Mouse (Mus musculus): ENCODE measurements around the gene Fbxo2.

Fbxo2 gene

DNA sequence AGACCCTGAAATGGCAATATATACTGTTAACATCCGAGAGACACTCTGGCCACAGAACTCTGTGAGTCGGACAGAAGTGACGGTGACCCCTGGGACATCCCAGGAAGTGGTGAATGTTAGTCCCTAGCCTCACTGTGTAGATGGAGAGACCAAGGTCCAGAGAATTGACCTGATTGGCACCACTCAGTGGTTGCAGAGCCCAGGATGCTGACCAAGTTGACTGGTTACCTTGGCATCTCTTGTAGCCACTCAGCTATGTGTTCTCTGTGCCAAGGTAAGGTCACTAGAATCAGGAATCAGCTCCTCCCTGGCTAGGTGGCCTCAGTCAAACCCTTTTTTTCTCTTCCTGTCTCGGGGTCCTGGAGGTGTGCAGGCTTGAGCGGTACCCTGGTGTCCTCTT is 16.7 kb upstream of the Fbxo2 start:
- DNase-seq (ENCODE audit: low spot score in 2 of 2): no peak

DNA sequence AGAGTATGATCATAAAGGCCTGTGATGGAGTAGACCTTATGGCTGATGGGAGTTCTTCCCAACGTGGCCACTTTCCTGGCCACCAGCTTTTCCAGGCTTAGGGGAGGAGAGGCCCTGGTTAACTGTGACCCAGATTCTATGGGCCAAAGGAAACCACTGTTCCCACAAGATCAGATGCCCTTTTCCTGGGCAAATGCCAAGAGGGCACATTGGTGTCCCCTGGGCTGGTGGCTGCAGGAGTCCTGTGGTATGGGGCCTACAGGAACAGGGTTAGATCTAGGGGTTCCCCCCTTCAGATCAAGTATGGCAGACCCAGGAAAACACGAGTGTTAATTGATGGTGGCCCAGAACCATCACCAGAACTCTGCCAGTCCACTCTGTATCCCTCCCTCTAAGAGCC is 12.7 kb upstream of the Fbxo2 start:
- no peak for DNase-seq (ENCODE audit: low spot score in 2 of 2)

GRCm38 (mm10) chr4:148149540-148149939 is 10.9 kb upstream of the Fbxo2 start:
- no peak for DNase-seq (ENCODE audit: low spot score in 2 of 2)

DNA sequence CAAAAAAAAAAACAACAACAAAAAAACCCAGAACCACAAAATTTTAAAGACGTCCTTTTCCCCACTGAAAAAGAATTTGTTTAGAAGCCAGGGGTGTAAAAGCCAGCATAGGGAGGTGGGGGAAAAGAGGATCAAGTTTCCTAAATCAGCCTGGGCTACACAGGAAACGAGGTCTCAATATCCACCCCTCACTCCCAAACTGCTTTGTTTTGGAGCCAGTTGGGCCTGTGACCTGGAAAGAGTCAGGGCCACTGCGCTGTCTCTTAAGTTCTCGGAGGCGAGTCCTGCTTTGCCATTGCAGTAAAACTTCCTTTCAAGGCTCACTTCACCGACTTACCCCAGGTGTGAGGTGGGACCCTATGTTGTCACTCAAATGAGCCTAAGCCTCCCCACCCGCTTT is 10.2 kb upstream of the Fbxo2 start:
- DNase-seq (ENCODE audit: low spot score in 2 of 2): no peak

- no peak for DNase-seq (ENCODE audit: low spot score in 2 of 2)
Observed at GRCm38 (mm10) chr4:148150953-148151266, 9.5 kb upstream of the Fbxo2 start.

DNA sequence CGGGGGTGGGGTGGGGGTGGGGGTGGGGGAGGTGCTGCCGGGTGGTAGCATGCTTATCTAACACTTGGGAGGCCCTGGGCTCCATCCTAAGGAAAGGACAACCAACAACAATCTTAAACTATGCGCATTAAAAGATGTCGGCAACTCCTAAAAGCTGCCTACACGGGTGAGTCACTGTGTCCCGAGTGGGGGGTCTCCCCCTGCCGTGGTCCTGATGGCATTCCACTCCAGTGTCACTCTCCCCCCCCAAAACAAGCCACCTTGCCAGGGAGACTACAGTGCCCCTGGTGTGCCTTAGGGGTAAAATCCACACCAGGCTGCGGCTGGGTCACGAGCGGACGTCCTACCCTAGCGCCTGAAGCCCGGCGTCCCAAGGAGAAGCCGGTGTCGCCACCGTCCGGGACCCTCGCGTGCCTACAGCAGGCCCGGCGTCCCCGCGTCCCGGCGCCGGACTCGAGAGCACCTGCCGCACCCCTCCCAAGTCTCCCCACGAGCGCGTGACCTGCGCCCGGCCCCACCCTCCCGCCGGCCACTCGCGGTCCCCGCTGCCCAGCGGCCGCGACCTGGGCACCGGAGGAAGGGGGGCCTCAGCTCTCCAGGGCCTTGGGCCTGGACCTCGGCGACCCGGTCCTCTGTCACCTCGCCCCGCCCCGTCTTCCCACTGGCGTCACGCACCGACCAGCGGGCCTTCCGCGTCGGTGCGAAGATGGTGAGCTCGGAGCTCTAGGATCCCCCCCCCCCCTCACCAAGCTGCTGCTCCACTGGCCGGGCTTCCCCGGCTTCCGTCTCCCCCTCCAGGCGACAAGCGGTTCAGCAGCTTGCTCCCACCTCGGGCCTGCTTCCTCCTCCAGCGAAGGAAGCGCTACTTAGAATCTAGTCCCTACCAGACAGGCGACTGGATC is 8.9 kb upstream of the Fbxo2 start, which contains the start of gene Fbxo6:
Gene Fbxo6, minus strand, starts transcription at position 874 of the 902 bp plus-strand sequence.
- DNase-seq (ENCODE audit: low spot score in 2 of 2): peak; percentile 90 to 91

- no peak for DNase-seq (ENCODE audit: low spot score in 2 of 2)
Observed at GRCm38 (mm10) chr4:148152547-148152946, 7.9 kb upstream of the Fbxo2 start.

- DNase-seq (ENCODE audit: low spot score in 2 of 2): no peak
Observed at GRCm38 (mm10) chr4:148154006-148154405, 6.4 kb upstream of the Fbxo2 start.

DNA sequence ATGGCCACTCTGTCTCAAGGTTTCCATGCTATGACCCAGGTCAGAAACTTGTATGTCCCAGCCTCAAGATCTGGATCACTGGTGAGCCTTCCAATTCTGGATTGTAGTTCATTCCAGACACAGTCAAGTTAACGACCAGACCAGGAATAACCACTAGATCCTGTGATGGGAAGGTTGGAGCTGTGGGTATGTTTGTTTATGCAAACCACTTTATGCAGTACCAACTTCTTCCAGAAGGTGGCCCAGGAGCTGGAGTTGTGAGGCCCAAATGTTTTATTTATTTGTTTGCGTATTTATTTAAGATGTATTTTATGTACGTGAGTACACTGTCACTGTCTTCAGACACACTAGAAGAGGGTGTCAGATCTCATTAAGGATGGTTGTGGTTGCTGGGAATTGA is 5.4 kb upstream of the Fbxo2 start:
- DNase-seq (ENCODE audit: low spot score in 2 of 2): no peak

DNA sequence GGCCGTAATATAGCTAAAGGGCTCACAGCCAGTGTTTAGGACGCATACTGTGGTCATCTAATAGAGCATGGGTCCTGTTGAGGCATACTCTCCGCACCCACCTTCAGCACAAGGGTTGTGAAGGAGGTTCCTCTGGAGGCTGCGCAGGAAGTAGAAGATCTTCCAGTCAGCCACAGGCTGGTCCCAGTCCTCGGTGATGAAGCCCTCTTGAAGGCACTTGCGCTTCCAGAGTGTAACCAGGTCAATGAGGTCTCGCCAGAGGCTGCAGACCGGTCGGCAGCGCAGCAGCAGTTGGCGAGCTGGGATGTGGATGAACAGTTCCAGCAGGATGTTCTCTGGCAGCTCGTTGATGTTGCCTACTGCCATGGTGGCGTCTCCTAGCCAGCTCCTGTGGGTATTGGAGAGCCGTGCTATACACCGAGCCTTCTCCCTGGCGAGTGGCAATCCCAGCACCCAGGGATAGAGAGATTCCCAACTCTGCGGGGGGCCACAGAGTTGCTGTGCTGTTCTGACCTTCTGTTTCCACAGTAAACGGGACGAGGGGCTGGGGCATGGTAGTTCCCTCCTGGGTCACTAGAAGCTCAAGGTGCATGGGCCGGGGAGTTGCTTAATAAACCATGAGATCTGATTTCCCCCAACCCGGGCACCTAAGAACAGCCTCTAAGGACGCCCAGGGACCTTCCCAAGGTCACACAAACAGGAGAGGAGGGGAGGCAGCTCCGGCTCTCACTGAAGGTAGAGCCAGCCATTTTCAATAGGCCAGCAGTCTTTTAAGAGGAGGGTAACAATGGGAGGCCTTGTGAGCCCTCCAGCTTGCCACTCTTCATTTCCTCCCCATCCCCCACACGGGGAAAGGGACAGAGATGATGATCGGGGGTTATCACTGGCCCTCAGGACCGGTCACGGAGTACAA is 1.7 kb upstream of the Fbxo2 start:
- no peak for DNase-seq (ENCODE audit: low spot score in 2 of 2)

DNA sequence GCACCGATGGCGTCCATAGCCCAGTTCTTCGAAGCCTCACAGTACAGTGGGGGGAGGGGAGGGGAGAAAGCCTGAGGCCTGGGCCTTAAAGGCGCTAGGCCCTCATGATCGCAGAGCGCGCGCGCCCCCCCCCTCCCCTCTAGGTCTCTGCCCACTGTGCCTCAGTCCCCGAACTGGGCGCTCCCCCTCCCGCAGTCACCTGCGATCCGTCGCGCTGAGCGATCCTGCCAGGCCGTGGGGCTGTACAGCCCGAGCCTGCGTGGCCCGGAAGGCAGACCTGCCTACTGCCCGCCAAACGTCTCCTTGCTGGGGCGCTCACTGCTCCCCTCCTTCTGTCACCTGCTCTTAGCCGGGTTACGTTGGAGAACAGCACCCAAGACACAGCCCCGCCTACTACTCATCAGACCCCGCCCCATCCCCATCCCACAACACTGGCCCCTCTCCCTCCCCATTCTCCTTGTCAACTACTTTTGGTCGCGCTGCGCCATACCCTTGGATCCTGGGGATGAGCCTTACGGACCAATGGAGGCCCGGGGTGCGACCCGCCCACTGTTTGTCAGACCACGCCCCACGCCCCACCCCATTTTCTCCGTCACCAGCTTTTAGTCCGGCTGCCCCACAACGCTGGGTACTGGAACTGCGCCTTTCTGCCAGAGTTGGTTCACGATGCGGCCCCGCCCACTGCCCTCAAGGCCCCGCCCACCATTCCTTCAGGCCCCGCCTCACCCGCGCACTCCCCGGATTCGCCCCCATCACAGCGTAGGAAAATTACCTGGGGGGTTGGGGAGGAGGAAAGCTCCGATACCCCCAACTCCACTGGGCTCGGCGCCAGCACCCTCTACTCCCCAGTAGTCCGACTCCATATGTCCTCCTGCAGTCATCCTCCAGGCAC is 631 bp upstream of the Fbxo2 start:
- peak; percentile 84 to 89 for DNase-seq (ENCODE audit: low spot score in 2 of 2)

DNA sequence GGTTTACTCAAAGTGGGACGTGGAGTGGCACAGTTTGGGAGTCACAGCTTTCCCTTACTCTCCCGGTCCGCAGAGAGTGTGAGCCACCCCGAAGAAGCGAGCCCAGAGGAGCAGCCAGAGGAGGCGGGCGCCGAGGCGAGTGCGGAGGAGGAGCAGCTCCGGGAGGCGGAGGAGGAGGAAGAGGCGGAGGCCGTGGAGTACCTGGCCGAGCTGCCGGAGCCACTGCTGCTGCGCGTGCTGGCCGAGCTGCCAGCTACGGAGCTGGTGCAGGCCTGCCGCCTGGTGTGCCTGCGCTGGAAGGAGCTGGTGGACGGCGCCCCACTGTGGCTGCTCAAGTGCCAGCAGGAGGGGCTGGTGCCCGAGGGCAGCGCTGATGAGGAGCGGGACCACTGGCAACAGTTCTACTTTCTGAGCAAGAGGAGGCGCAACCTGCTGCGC is 3.6 kb downstream of the Fbxo2 start:
- peak; percentile 51 to 59 for DNase-seq (ENCODE audit: low spot score in 2 of 2)

GRCm38 (mm10) chr4:148164461-148164860 is 4.0 kb downstream of the Fbxo2 start:
- DNase-seq (ENCODE audit: low spot score in 2 of 2): no peak

DNA sequence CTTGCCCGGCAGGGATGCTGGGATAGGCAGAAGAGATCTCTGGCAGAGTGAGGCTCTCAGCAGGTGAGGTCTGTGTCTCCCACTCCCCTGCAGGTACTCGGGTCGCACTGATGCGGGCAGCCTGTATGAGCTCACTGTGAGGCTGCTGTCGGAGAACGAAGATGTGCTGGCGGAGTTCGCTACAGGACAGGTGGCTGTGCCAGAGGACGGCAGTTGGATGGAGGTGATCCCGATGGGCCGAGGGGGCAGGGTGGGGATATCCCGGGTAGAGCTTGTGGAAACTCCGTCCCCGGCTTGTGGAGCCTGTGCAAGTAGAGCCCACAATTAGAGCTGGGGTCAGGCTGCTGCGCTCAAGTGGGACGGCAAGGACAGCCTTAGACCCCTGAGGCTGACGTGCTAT is 5.1 kb downstream of the Fbxo2 start:
- DNase-seq (ENCODE audit: low spot score in 2 of 2): no peak

DNA sequence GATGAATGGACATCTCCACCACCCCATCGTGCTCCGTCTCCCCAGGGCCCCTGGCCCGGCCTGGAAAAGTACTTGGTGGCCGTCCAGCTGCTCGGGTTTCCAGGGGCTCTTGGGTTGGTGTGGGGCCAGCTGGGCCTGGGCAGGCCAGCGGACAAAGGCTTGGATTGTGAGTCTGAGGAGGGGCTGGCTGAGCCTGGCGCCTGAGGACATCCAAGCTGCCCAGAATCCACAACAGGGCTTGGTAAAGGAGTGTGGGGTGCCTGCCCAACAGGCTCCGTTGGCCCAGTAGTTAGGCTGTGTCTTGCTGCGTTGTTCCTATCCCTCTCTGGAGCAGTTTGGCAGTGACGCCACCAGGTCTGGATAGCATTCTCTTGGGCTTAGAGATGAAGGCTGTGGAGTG is 6.0 kb downstream of the Fbxo2 start:
- no peak for DNase-seq (ENCODE audit: low spot score in 2 of 2)

DNA sequence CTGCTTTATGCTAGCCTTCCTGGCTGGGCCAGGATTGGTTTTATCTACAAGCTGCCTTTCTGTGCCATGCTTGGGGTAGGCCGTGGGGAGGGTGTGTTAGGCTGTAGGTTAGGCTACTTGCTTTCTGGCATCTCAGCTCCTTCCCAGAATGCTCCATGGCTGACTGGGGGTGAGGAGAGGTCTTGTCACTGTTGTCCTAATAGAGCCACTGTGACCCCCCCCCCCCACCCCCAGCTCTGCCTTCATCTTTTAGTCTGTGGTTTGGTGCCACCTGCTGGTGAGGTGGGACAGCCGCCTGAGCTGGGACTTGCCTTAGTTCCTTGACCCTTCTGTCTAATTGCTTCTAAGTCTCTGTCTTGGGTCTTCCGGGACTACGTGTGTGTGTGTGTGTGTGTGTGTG is 6.6 kb downstream of the Fbxo2 start:
- peak in 1 of 2 experiments; percentile 36 for DNase-seq (ENCODE audit: low spot score in 2 of 2)

DNA sequence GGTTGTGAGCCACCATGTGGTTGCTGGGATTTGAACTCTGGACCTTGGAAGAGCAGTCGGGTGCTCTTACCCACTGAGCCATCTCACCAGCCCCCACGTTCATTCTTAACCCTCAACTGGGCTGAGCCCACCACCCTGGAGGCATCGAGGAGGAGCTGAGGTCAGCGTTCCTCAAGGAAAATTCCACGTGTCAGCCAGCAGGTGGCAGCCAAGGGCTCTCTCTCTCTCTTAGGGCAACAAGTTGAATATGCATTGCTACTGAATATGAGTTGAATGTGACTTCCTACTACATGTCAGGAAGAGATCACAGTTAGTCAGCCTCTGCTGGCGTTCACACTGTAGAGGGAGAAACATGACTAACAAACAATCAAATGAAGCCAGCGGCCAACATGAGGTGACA is 7.9 kb downstream of the Fbxo2 start:
- peak in 1 of 2 experiments; percentile 34 for DNase-seq (ENCODE audit: low spot score in 2 of 2)

- no peak for DNase-seq (ENCODE audit: low spot score in 2 of 2)
Observed at GRCm38 (mm10) chr4:148169586-148169985, 9.2 kb downstream of the Fbxo2 start.

DNA sequence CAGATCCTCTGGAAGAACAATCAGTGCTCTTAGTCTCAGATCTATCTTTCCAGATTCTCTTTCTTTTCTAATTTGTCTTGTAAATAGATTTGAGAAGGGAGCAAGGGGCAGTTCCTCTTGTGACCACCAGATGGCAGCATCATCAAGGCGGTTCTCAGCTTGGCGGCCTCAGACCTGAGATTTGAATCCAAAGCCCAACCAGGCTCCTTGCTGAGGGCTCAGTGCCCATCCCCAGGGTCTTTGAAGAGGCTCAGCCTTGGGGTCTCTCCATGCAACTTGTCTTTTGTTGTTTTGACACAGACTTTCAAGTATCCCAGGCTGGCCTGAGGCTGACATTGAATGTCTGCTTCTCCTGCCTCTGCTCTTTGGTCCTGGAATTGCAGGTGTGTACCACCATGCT is 10.4 kb downstream of the Fbxo2 start:
- peak in 1 of 2 experiments; percentile 35 for DNase-seq (ENCODE audit: low spot score in 2 of 2)

DNA sequence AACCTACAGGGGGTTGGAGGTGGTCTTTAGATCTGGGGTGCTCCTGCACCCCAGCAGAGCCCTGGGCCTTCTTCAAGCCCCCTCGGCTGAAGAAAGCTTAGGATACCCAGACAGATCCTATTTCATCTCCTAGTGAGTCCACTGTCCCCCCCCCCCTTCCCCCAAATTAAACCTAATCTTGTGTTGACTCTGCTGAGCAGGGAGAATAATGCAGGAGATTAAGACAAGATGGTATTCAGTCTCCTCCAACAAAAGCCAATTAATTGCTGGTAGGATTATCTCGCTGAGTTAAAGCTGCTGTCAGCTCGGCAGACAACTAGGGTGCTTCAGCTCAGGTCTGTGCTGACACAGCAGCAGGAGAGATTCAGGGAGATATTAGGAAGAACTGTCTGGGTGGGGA is 10.8 kb downstream of the Fbxo2 start:
- no peak for DNase-seq (ENCODE audit: low spot score in 2 of 2)

GRCm38 (mm10) chr4:148173811-148174494 is 13.5 kb downstream of the Fbxo2 start:
- no peak for DNase-seq (ENCODE audit: low spot score in 2 of 2)
